Mouse (Mus musculus) kidney, adult 2 months (tissue): Measurements from ENCODE around the gene Eefsec.

Experiments
- CTCF ChIP-seq: fragments of 200-500 bp; conservative IDR thresholded peaks from 2 replicates; pipeline ENCODE4 v1.5.1; 2011; ENCODE audit warnings: low read depth, mild to moderate bottlenecking, control low read depth, low read length, moderate library complexity, mixed read lengths; ENCODE audit not compliant: insufficient read depth, insufficient read length
- POLR2A ChIP-seq: fragments of 200-500 bp; IDR thresholded peaks from one replicate; pipeline ENCODE4 v1.6.1; 2011; ENCODE audit warnings: low read depth, low read length, control low read depth

DNA sequence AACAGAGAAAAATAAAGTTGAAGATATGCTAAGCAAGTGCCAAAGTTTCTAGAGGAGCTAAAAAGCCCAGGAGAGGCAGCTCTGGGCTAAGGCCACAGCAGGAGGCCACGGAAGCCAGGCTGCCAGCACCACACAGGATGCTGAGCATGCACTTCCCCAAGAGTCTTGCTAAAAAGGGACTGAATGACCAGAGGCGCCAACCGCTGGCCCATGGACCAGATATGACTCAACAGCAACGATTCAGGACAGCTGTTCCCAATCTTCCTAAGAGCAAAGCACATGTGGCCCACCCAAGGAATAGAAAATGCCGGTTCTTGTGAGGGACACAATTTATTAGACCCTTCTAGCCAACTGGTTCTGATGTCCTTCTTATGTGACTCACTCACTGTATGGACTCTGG, 57.4 kb downstream of the Eefsec start:
- TF ChIP-seq CTCF (no peak), POLR2A (no peak)
